Mouse (Mus musculus): ENCODE measurements around the gene Car5a. TPM values are rescaled to one million over a fixed set of nuclear protein-coding genes. Genes with fewer than 3 reads are reported as not detected.

The Car5a gene
- polyA plus RNA-seq, 1 experiment from 2014 or later = not detected

DNA sequence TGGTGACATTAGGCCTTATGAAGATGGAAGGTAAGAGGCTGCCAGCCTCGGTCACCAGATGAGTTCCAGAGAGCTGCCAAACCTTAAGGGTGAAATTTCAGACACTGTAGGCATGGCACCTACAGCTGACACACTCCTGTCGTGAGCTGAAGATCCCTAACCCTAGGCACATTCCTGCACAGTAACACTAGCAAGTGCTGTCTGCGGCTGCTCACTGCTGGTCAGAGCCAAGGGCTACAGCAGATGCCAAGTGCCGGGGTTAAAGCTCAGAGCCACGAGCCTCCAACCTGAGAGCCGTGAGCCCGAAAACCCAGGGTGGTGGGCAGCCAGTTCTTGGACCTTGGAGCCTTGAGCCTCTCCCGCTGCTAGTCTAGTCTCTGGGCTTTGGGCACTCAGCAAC, 988 bp downstream of the Car5a start:
- Histone ChIP-seq H3K36me3 (ENCODE audit: control insufficient read depth, insufficient read depth, low read length) (no peaks in the 10 kb centered on the region), H3K27ac (ENCODE audit: low read depth, low read length) (no peak overlapping the region), H3K4me1 (ENCODE audit: control insufficient read depth, insufficient read depth, low read length) (peaks cover 19% of the 10 kb centered on the region), H3K4me3 (ENCODE audit: low read length) (no peak overlapping the region), H3K9me3 (ENCODE audit: control insufficient read depth, low read length) (no peaks in the 10 kb centered on the region), H3K9ac (ENCODE audit: low read depth, low read length) (no peak overlapping the region), H3K4me2 (replicated peaks; ENCODE audit: low read depth, low read length) (no peak overlapping the region), H3K27me3 (ENCODE audit: control insufficient read depth, insufficient read depth, low read length) (no peaks in the 10 kb centered on the region)
- ATAC-seq (ENCODE audit: low FRiP score, low TSS enrichment) = no peak
- 79% methylated on average over 8 of the region's 8 CpGs for WGBS

DNA sequence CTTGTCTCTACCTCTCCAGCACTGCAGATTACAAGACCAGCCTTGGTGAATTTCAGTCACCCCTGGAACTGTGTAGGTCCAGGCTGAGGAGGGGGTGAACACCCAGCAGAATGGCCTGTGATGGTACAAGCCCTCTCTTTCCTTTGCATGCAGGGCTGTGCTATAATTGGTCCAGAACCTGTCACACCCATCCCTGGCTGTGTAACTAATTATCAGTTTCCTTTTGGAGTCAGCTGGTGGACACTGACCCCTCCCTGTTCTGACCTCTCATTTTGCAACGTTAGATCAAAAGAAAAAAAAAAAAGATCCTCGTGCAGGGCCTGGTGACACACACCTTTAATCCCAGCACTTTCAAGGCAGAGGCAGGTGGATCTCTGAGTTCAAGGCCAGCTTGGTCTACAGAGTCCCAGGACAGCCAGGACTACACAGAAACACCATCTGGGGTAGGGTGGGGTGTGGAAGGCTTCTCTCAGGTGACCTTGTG, 1.6 kb downstream of the Car5a start:
- Histone ChIP-seq H3K27me3 (ENCODE audit: control insufficient read depth, insufficient read depth, low read length) (no peaks in the 10 kb centered on the region), H3K9me3 (ENCODE audit: control insufficient read depth, low read length) (no peaks in the 10 kb centered on the region), H3K4me2 (replicated peaks; ENCODE audit: low read depth, low read length) (no peak overlapping the region), H3K4me1 (ENCODE audit: control insufficient read depth, insufficient read depth, low read length) (peaks cover 12% of the 10 kb centered on the region), H3K4me3 (ENCODE audit: low read length) (no peak overlapping the region), H3K9ac (ENCODE audit: low read depth, low read length) (no peak overlapping the region), H3K36me3 (ENCODE audit: control insufficient read depth, insufficient read depth, low read length) (no peaks in the 10 kb centered on the region), H3K27ac (ENCODE audit: low read depth, low read length) (no peak overlapping the region)
- ATAC-seq (ENCODE audit: low FRiP score, low TSS enrichment) = no peak
- WGBS = 24% methylated on average over 2 of the region's 2 CpGs

DNA sequence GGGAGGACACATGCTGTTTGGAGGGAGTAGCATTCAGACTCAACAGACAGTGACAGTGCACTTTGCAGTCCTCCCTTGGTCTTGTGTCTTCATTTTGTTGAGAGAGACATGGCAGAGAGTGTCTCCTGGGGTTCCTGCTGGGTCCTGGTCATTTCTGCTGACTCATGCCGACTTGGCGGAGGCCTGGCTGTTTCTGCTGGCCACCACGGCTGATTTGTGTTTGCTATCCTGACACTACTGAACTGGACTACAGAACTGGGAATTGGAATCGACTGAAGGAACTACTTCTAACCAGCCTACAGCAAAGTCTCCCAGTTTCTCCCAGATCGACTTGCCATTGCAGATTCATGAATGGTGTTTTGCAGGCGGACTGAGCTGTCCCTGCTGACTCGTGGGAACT, 6.0 kb downstream of the Car5a start:
- no peak overlapping the region for H3K4me3 ChIP-seq (ENCODE audit: low read length)
- no peak overlapping the region for H3K9ac ChIP-seq (ENCODE audit: low read depth, low read length)
- H3K27ac ChIP-seq (ENCODE audit: low read depth, low read length) = no peak overlapping the region
- 0 out of 2 replicates have a peak, but pooled peaks cover 5% of the 10 kb centered on the region for H3K4me1 ChIP-seq (ENCODE audit: control insufficient read depth, insufficient read depth, low read length)
- no peaks in the 10 kb centered on the region for H3K36me3 ChIP-seq (ENCODE audit: control insufficient read depth, insufficient read depth, low read length)
- H3K9me3 ChIP-seq (ENCODE audit: control insufficient read depth, low read length) = no peaks in the 10 kb centered on the region
- WGBS = 82% methylated on average over 7 of the region's 7 CpGs
- ATAC-seq (ENCODE audit: low FRiP score, low TSS enrichment) = no peak
- H3K4me2 ChIP-seq (replicated peaks; ENCODE audit: low read depth, low read length) = no peak overlapping the region
- no peaks in the 10 kb centered on the region; the same call in 1 of the 2 replicates for H3K27me3 ChIP-seq (ENCODE audit: control insufficient read depth, insufficient read depth, low read length)

DNA sequence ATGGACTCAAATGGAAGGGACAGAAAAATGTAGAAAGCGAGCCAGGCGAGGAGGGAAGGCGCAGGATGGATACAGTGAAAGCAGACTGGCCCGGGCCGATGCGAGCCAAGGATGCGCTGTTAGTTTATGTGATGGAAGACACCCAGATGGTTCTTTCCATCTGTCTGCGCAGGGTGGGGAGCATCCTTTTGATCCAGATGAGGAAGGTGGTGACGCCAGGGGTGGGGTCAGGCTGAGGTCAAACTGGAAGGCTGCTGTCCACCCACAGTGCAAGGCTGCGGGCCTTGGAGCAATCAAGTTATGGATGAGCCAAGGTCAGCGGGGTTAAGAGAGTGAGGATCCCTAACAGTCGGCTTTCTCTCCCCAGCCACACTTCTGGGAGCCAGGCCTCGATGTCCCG, 8.3 kb downstream of the Car5a start:
- no peak overlapping the region for H3K4me3 ChIP-seq (ENCODE audit: low read length)
- no peaks in the 10 kb centered on the region for H3K36me3 ChIP-seq (ENCODE audit: control insufficient read depth, insufficient read depth, low read length)
- ATAC-seq (ENCODE audit: low FRiP score, low TSS enrichment) = no peak
- WGBS = 43% methylated on average over 14 of the region's 14 CpGs
- H3K4me2 ChIP-seq (replicated peaks; ENCODE audit: low read depth, low read length) = no peak overlapping the region
- H3K27ac ChIP-seq (ENCODE audit: low read depth, low read length) = no peak overlapping the region
- H3K9ac ChIP-seq (ENCODE audit: low read depth, low read length) = no peak overlapping the region
- 0 out of 2 replicates have a peak, but pooled peaks cover 5% of the 10 kb centered on the region for H3K4me1 ChIP-seq (ENCODE audit: control insufficient read depth, insufficient read depth, low read length)
- no peaks in the 10 kb centered on the region; the same call in 1 of the 2 replicates for H3K27me3 ChIP-seq (ENCODE audit: control insufficient read depth, insufficient read depth, low read length)
- H3K9me3 ChIP-seq (ENCODE audit: control insufficient read depth, low read length) = no peaks in the 10 kb centered on the region

DNA sequence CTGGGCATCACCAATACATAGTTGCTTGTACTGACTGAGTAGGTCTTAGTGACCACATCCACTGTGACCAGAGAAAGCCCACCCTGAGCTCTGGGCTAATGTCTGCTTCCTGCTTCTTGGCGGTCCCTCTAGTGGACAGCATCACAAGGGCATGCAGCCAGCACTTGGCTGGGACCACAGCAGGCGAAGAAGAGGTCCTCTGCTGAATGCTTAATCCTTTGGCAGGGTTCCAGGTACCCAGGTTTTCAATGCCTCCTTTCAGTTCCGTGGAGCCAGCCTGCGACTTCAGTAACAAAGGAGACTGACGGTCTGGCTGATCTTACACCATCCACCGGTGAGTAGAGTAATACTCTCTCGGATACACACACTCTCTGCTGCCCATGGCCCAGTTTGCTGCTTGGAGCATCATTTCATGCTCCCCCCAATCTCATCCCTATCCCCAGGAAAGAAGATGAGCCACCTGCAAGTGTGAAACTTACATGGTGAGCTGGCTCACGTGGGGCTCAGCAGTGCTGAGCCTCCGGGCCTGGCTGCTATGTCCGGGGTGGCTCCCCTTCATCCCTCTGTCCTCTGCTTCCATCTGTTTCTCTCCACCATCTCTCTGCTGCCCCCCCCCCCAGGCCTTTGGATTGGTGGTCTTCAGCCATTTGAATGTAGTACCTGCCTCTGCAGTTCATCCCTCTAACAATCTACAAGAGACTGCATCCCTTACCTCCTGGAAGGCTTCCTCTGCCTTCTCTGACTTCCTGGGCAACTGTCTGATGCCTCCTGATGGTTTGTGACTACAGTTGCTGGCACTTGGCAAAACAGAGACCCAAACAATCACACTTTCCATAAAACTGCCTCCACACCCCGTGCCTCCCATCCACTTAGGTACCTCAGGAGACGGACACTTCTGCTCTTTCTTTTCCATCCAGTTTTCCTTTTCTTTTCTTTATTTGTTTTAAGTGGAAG, 9.1 kb downstream of the Car5a start:
- no peak overlapping the region for H3K4me3 ChIP-seq (ENCODE audit: low read length)
- no peak overlapping the region for H3K27ac ChIP-seq (ENCODE audit: low read depth, low read length)
- no peaks in the 10 kb centered on the region for H3K9me3 ChIP-seq (ENCODE audit: control insufficient read depth, low read length)
- ATAC-seq (ENCODE audit: low FRiP score, low TSS enrichment) = no peak
- H3K4me1 ChIP-seq (ENCODE audit: control insufficient read depth, insufficient read depth, low read length) = 0 out of 2 replicates have a peak, but pooled peaks cover 5% of the 10 kb centered on the region
- H3K4me2 ChIP-seq (replicated peaks; ENCODE audit: low read depth, low read length) = no peak overlapping the region
- H3K36me3 ChIP-seq (ENCODE audit: control insufficient read depth, insufficient read depth, low read length) = no peaks in the 10 kb centered on the region
- WGBS = 60% methylated on average over 12 of the region's 12 CpGs
- no peak overlapping the region for H3K9ac ChIP-seq (ENCODE audit: low read depth, low read length)
- no peaks in the 10 kb centered on the region; the same call in 1 of the 2 replicates for H3K27me3 ChIP-seq (ENCODE audit: control insufficient read depth, insufficient read depth, low read length)

DNA sequence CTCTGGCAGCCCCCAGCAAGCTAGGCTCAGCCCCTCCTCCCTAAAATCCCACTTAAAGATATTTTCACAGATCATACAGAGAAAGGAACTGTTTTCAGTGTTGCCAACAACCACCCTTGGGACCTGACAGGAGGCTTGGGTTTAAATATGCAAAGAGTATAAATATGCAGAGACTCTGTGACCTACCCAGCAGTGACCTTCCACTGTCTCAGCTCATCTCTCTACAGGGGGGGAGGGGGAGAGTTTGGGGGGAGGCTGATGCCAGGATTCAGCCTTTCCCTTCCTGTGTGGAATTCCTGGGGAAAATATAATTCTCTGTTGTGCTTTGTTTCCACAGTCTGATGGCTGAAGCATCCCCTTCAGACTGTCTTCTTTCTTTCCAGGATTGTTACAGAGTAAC, 9.8 kb downstream of the Car5a start:
- Histone ChIP-seq H3K27me3 (ENCODE audit: control insufficient read depth, insufficient read depth, low read length) (no peaks in the 10 kb centered on the region; the same call in 1 of the 2 replicates), H3K4me3 (ENCODE audit: low read length) (no peak overlapping the region), H3K9me3 (ENCODE audit: control insufficient read depth, low read length) (no peaks in the 10 kb centered on the region), H3K9ac (ENCODE audit: low read depth, low read length) (no peak overlapping the region), H3K27ac (ENCODE audit: low read depth, low read length) (no peak overlapping the region), H3K4me2 (replicated peaks; ENCODE audit: low read depth, low read length) (no peak overlapping the region), H3K36me3 (ENCODE audit: control insufficient read depth, insufficient read depth, low read length) (no peaks in the 10 kb centered on the region), H3K4me1 (ENCODE audit: control insufficient read depth, insufficient read depth, low read length) (0 out of 2 replicates have a peak, but pooled peaks cover 5% of the 10 kb centered on the region)
- ATAC-seq (ENCODE audit: low FRiP score, low TSS enrichment) = no peak

DNA sequence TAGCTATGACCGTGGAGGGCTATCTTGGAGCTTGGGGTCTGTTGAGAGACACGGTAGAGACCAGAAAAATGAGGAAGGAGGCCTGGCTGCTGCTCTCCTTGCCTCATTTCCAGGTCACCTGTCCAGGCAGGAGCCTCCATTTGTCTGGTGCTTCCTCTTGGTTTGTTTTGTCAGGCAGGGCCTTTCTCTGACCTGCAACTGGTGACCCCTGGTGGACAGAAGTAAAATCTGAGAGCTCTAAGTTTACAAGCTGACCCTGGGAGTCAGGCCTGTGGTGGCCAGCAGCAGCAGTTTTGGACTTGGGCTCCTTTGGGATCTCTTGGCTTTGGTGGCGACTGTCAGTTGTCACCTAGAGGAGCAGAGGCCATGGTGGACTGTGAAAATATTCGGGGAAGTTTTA, 10.2 kb downstream of the Car5a start:
- Histone ChIP-seq H3K9me3 (ENCODE audit: control insufficient read depth, low read length) (no peaks in the 10 kb centered on the region), H3K4me1 (ENCODE audit: control insufficient read depth, insufficient read depth, low read length) (0 out of 2 replicates have a peak, but pooled peaks cover 5% of the 10 kb centered on the region), H3K27me3 (ENCODE audit: control insufficient read depth, insufficient read depth, low read length) (no peaks in the 10 kb centered on the region; the same call in 1 of the 2 replicates), H3K9ac (ENCODE audit: low read depth, low read length) (no peak overlapping the region), H3K27ac (ENCODE audit: low read depth, low read length) (no peak overlapping the region), H3K4me3 (ENCODE audit: low read length) (no peak overlapping the region), H3K36me3 (ENCODE audit: control insufficient read depth, insufficient read depth, low read length) (no peaks in the 10 kb centered on the region), H3K4me2 (replicated peaks; ENCODE audit: low read depth, low read length) (no peak overlapping the region)
- no peak for ATAC-seq (ENCODE audit: low FRiP score, low TSS enrichment)
- 45% methylated on average over 4 of the region's 4 CpGs for WGBS

DNA sequence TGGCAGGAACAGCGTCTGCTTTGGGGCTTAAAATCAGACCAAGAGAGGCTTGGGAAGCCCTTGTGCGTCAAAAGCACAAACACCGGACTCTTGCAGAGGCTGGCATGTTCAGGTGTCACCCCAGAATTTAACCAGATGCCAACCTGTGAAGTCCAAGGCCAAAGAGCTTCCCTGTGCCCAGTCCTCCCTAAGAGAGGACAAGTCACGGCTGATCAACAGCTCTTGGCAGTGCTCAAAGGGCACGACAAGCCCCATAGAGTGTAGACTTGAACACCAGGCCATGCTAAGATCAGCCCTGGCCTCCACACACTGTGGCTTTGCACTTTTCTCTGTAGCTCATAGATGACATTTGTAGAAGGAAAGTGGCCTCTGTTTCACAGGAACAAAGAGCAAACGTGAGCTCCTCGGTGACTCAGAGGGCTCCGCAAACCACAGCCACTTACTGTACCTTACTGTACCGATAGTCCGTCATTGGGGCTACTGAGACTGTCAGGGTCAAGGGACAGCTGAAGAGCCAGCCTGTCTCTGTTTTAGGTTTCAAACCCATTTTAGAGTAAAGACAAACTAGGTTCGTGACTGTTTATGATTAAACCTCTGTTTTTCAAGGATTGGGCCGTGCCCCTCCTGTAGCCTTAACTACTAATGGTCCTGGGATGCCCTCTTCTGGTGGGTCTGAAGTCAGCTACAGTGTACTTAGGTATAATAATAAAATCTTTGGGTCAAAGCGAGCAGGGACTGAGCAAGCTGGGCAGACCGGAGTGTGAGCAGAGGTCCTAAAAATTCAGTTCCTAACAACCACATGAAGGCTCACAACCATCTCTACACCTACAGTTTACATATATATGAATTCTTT, 11.8 kb downstream of the Car5a start:
- H3K27me3 ChIP-seq (ENCODE audit: control insufficient read depth, insufficient read depth, low read length) = no peaks in the 10 kb centered on the region; the same call in 1 of the 2 replicates
- H3K9ac ChIP-seq (ENCODE audit: low read depth, low read length) = no peak overlapping the region
- no peak overlapping the region for H3K4me3 ChIP-seq (ENCODE audit: low read length)
- no peak overlapping the region for H3K27ac ChIP-seq (ENCODE audit: low read depth, low read length)
- 0 out of 2 replicates have a peak, but pooled peaks cover 5% of the 10 kb centered on the region for H3K4me1 ChIP-seq (ENCODE audit: control insufficient read depth, insufficient read depth, low read length)
- no peak overlapping the region for H3K4me2 ChIP-seq (replicated peaks; ENCODE audit: low read depth, low read length)
- H3K36me3 ChIP-seq (ENCODE audit: control insufficient read depth, insufficient read depth, low read length) = no peaks in the 10 kb centered on the region
- no peak for ATAC-seq (ENCODE audit: low FRiP score, low TSS enrichment)
- 91% methylated on average over 14 of the region's 14 CpGs for WGBS
- H3K9me3 ChIP-seq (ENCODE audit: control insufficient read depth, low read length) = no peaks in the 10 kb centered on the region

Data from kidney, embryonic 14.5 days (tissue).